Mouse (Mus musculus) liver, postnatal 0 days (tissue): ENCODE data around the gene Zdhhc14. TPM values are rescaled to one million over a fixed set of nuclear protein-coding genes. Genes with fewer than 3 reads are reported as not detected.

ENCODE experiments used
- ATAC-seq: fragments of 200-750 bp; cut with Nextera tagmentation; 2 replicates; pipeline ENCODE4 v1.8.0; 2017; ENCODE audit warnings: mild to moderate bottlenecking, moderate library complexity
- DNase-seq: peaks from one replicate; pipeline ENCODE4 v3.0.0-alpha.2; 2016
- H3K27ac ChIP-seq: fragments of 300-500 bp; sonication (generic); 2 replicates; pipeline ENCODE4 v1.5.1; 2014; ENCODE audit warnings: antibody characterized with exemption, moderate library complexity, mild to moderate bottlenecking, low read depth
- H3K27me3 ChIP-seq: fragments of 300-500 bp; sonication (generic); 2 replicates; pipeline ENCODE4 v1.6.1; 2014; ENCODE audit warnings: low read length, control low read depth, mixed read lengths; ENCODE audit not compliant: insufficient read depth
- H3K36me3 ChIP-seq: fragments of 300-500 bp; sonication (generic); replicated peaks from 2 replicates; pipeline ENCODE4 v1.6.1; 2014; ENCODE audit warnings: mild to moderate bottlenecking, control low read depth, low read length, moderate library complexity, mixed read lengths; ENCODE audit not compliant: insufficient read depth
- H3K4me1 ChIP-seq: fragments of 300-500 bp; sonication (generic); 2 replicates; pipeline ENCODE4 v1.6.1; 2014; ENCODE audit warnings: antibody characterized with exemption, mild to moderate bottlenecking, control low read depth; ENCODE audit not compliant: insufficient read depth
- H3K4me2 ChIP-seq: fragments of 300-500 bp; sonication (generic); 2 replicates; pipeline ENCODE4 v1.6.1; 2014; ENCODE audit warnings: low read depth, mild to moderate bottlenecking, low read length, moderate library complexity, mixed read lengths
- H3K4me3 ChIP-seq: fragments of 300-500 bp; sonication (generic); 2 replicates; pipeline ENCODE4 v1.5.1; 2014; ENCODE audit warnings: low read depth, low read length
- H3K9ac ChIP-seq: fragments of 300-500 bp; sonication (generic); replicated peaks from 2 replicates; pipeline ENCODE4 v1.6.1; 2014; ENCODE audit warnings: mild to moderate bottlenecking, moderate library complexity
- H3K9me3 ChIP-seq: fragments of 300-500 bp; sonication (generic); 2 replicates; pipeline ENCODE4 v1.6.1; 2016; ENCODE audit warnings: mild to moderate bottlenecking, control low read depth, low read length, mixed read lengths
- CTCF ChIP-seq: sonication (generic); IDR thresholded peaks from 2 replicates; pipeline ENCODE4 v1.5.1; 2016; ENCODE audit warnings: antibody characterized with exemption, low read depth
- EP300 ChIP-seq: IDR thresholded peaks from 2 replicates; pipeline ENCODE4 v1.6.1; 2016; ENCODE audit warnings: antibody characterized with exemption, low read depth, mild to moderate bottlenecking
- WGBS: fragments of 180-500 bp; shearing (Covaris S2); extraction: QIAGEN DNeasy Blood & Tissue Kit; methylation state at CpG from one replicate; pipeline ENCODE4 v1.1.7; 2014; ENCODE audit not compliant: insufficient replicate concordance; 5-methylcytosine and 5-hydroxymethylcytosine counted together
- polyA plus RNA-seq: library from polyadenylated mRNA; unstranded; fragments of >200 nt; fragmentation: Nextera tagmentation; extraction: Ambion mirVana; gene quantifications from 2 replicates; pipeline ENCODE4 v1.2.1, GENCODE M21; 2015

Zdhhc14 gene
- polyA plus RNA-seq, 1 experiment from 2014 or later: 2.7 TPM

- Histone ChIP-seq H3K9me3 (no peaks in the 10 kb centered on the region), H3K4me2 (no peak overlapping the region), H3K27ac (no peak overlapping the region), H3K27me3 (no peaks in the 10 kb centered on the region), H3K4me3 (no peak overlapping the region), H3K4me1 (0 out of 2 replicates have a peak, but pooled peaks cover 2% of the 10 kb centered on the region), H3K36me3 (no peaks in the 10 kb centered on the region), H3K9ac (no peak overlapping the region)
- WGBS: 79% methylated on average over 4 of the region's 4 CpGs
- DNase-seq (no peak), ATAC-seq (no peak)
- no peak for TF ChIP-seq CTCF
- no peak for TF ChIP-seq EP300
Observed at GRCm38 (mm10) chr17:5598999-5599398, 106.6 kb downstream of the Zdhhc14 start.

GRCm38 (mm10) chr17:5600505-5601027 lies 108.2 kb downstream of the Zdhhc14 start:
- TF ChIP-seq CTCF (no peak), EP300 (no peak)
- Histone ChIP-seq H3K27me3 (no peaks in the 10 kb centered on the region), H3K9me3 (no peaks in the 10 kb centered on the region), H3K4me3 (no peak overlapping the region), H3K27ac (no peak overlapping the region), H3K4me1 (0 out of 2 replicates have a peak, but pooled peaks cover 2% of the 10 kb centered on the region), H3K9ac (no peak overlapping the region), H3K4me2 (no peak overlapping the region), H3K36me3 (no peaks in the 10 kb centered on the region)
- no peak for DNase-seq
- ATAC-seq: no peak
- WGBS: 70% methylated on average over 8 of the region's 8 CpGs

DNA sequence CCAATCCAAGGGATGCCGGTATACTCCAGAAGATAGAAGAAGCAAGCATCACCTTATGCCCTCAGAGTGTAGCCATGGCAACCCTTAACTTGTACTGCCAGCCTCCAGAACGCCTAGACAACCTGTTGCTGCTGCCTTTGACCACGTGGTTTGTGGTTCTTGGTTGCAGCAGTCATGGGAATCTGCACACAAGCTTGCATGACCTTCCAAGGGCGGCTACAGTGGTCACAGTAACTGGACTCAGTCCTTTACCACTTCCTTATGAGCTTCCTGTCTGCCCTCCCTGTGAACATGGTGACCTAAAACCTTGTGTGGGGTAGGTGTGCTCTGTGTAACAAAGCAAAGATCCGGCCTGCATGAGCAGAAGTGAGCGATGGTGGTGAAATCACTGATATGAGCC lies 109.6 kb downstream of the Zdhhc14 start:
- Histone ChIP-seq H3K4me2 (no peak overlapping the region), H3K4me3 (no peak overlapping the region), H3K27me3 (no peaks in the 10 kb centered on the region), H3K9ac (no peak overlapping the region), H3K27ac (no peak overlapping the region), H3K9me3 (no peaks in the 10 kb centered on the region), H3K4me1 (no peaks in the 10 kb centered on the region), H3K36me3 (no peaks in the 10 kb centered on the region)
- ATAC-seq (peak; percentile 54), DNase-seq (peak; percentile 30)
- WGBS: 61% methylated on average over 6 of the region's 6 CpGs
- TF ChIP-seq CTCF (no peak), EP300 (no peak)

GRCm38 (mm10) chr17:5606151-5606591 lies 113.8 kb downstream of the Zdhhc14 start:
- Histone ChIP-seq H3K4me2 (no peak overlapping the region), H3K9ac (no peak overlapping the region), H3K36me3 (no peaks in the 10 kb centered on the region), H3K27ac (0 out of 2 replicates have a peak overlapping the region, but pooled peaks have one; percentile 36), H3K9me3 (no peaks in the 10 kb centered on the region), H3K27me3 (no peaks in the 10 kb centered on the region), H3K4me3 (no peak overlapping the region), H3K4me1 (no peaks in the 10 kb centered on the region; the same call in 1 of the 2 replicates)
- DNase-seq: no peak
- no peak for TF ChIP-seq CTCF
- no peak for TF ChIP-seq EP300
- ATAC-seq: no peak
- WGBS: 60% methylated on average over 8 of the region's 8 CpGs

DNA sequence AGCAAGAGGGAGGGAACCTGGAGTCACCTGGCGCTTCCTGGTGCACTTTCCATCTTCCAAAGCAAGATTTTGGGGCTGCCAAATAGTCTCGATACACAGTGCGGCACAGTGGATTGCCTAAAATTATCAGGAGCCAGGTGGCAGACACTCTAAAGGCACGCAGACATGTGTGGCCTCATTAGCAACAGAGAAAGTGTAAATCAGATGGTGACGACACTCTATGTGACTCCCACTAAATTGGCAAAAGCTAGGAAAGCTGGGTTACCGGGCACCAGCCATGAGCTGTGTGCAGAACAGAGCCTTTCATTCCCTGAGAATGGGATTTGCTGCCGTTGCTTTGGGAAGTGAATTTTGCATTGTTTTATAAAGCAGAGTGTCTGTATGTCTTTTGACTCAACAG lies 115.0 kb downstream of the Zdhhc14 start:
- no peak overlapping the region for H3K27ac ChIP-seq
- H3K4me2 ChIP-seq: no peak overlapping the region
- ATAC-seq: no peak
- WGBS: 89% methylated on average over 7 of the region's 7 CpGs
- no peak for DNase-seq
- H3K36me3 ChIP-seq: no peaks in the 10 kb centered on the region
- TF ChIP-seq CTCF (no peak), EP300 (no peak)
- no peaks in the 10 kb centered on the region for H3K27me3 ChIP-seq
- no peaks in the 10 kb centered on the region; the same call in 1 of the 2 replicates for H3K4me1 ChIP-seq
- H3K9me3 ChIP-seq: no peaks in the 10 kb centered on the region
- no peak overlapping the region for H3K4me3 ChIP-seq
- H3K9ac ChIP-seq: no peak overlapping the region

DNA sequence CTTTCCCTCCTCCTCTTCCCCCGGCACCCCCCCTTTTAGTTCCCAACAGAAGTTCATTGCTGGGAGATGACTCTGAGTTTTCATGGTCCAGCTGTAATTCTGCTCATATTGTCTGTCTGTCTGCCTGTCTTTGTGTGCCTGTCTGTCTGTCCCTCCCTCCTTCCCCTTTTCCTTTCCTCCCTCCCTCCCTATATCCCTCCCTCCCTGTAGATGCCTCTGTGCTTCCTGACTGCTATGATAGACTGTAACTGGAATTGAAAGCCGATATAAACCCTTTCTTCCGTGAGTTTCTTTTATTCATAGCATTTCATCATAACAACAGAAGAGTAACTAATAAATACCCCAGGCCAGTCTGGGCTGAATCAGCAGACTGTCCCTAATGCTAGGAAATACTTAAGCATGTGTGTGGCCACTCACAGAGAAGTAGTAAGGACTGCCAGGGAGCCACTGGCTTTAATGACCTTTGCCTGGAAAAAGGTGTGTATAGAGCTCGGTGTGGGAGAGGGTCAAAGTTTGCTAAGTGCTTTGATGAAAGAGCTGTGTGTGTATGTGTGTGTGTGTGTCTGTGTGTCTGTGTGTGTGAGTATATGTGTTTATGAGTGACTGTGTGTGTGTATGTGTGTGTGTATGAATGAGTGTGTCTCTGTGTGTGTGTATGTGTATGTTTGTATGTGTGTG lies 117.7 kb downstream of the Zdhhc14 start:
- Histone ChIP-seq H3K27ac (no peak overlapping the region), H3K4me2 (no peak overlapping the region), H3K4me3 (no peak overlapping the region), H3K9me3 (no peaks in the 10 kb centered on the region), H3K4me1 (peaks cover 4% of the 10 kb centered on the region; the same call in 1 of the 2 replicates), H3K36me3 (no peaks in the 10 kb centered on the region), H3K27me3 (no peaks in the 10 kb centered on the region), H3K9ac (no peak overlapping the region)
- TF ChIP-seq EP300 (no peak), CTCF (no peak)
- DNase-seq (no peak), ATAC-seq (peak; percentile 83)
- WGBS: 79% methylated on average over 4 of the region's 4 CpGs
